Mouse (Mus musculus): ENCODE data around the gene Usp17lc.

- TF ChIP-seq CTCF (IDR thresholded peaks at IDR 0.05; ENCODE audit: low read depth) (no peak), EP300 (IDR thresholded peaks at IDR 0.05; ENCODE audit: low read depth) (no peak)
Measured at GRCm38 (mm10) chr7:103445339-103445738, 30.5 kb downstream of the Usp17lc start, which contains the start of gene Olfr605.

All from liver, postnatal 0 days (tissue).